Mouse (Mus musculus) lung, embryonic 16.5 days (tissue): ENCODE data around the gene Gpr55. TPM values are rescaled to one million over a fixed set of nuclear protein-coding genes. Genes with fewer than 3 reads are reported as not detected.
"Not testable (repeated sequence)": the region's sequence is repeated elsewhere in the genome, so short reads cannot be mapped to it uniquely, and the experiment has no call there.

Experiments
- ATAC-seq: fragments of 200-750 bp; cut with Nextera tagmentation; 2 replicates; pipeline ENCODE4 v1.8.0; 2017; ENCODE audit warnings: low read depth, mild to moderate bottlenecking, moderate library complexity
- H3K27ac ChIP-seq: fragments of 300-500 bp; sonication (generic); 2 replicates; pipeline ENCODE4 v1.5.1; 2014; ENCODE audit warnings: mild to moderate bottlenecking, control low read depth, low read length
- H3K27me3 ChIP-seq: fragments of 300-500 bp; sonication (generic); 2 replicates; pipeline ENCODE4 v1.6.1; 2014; ENCODE audit warnings: low read depth, low read length, mixed read lengths; ENCODE audit not compliant: control insufficient read depth, insufficient read depth
- H3K36me3 ChIP-seq: fragments of 300-500 bp; sonication (generic); 2 replicates; pipeline ENCODE4 v1.6.1; 2014; ENCODE audit warnings: low read length; ENCODE audit not compliant: control insufficient read depth, insufficient read depth
- H3K4me1 ChIP-seq: fragments of 300-500 bp; sonication (generic); replicated peaks from 2 replicates; pipeline ENCODE4 v1.6.1; 2014; ENCODE audit warnings: low read length, mixed read lengths; ENCODE audit not compliant: control insufficient read depth, insufficient read depth
- H3K4me2 ChIP-seq: fragments of 300-500 bp; sonication (generic); 2 replicates; pipeline ENCODE4 v1.6.1; 2014; ENCODE audit warnings: low read depth, low read length, control low read depth
- H3K4me3 ChIP-seq: fragments of 300-500 bp; sonication (generic); 2 replicates; pipeline ENCODE4 v1.5.1; 2014; ENCODE audit warnings: mild to moderate bottlenecking, low read length, control low read depth
- H3K9ac ChIP-seq: fragments of 300-500 bp; sonication (generic); 2 replicates; pipeline ENCODE4 v1.6.1; 2014; ENCODE audit warnings: low read length, control low read depth
- H3K9me3 ChIP-seq: fragments of 300-500 bp; sonication (generic); 2 replicates; pipeline ENCODE4 v1.6.1; 2016; ENCODE audit warnings: low read length; ENCODE audit not compliant: control insufficient read depth
- WGBS: fragments of 180-500 bp; shearing (Covaris S2); extraction: QIAGEN DNeasy Blood & Tissue Kit; methylation state at CpG from one replicate; pipeline ENCODE4 v1.1.7; 2014; 5-methylcytosine and 5-hydroxymethylcytosine counted together
- polyA plus RNA-seq: library from polyadenylated mRNA; unstranded; fragments of >200 nt; fragmentation: Nextera tagmentation; extraction: Ambion mirVana; gene quantifications from 2 replicates; pipeline ENCODE4 v1.2.1, GENCODE M21; 2015

The Gpr55 gene
- polyA plus RNA-seq, 1 experiment from 2014 or later: not detected

GRCm38 (mm10) chr1:85988882-85989281, 28.1 kb upstream of the Gpr55 start:
- not testable (repeated sequence) for H3K27me3 ChIP-seq, H3K9ac ChIP-seq, H3K36me3 ChIP-seq, ATAC-seq, H3K9me3 ChIP-seq, H3K4me2 ChIP-seq, H3K4me3 ChIP-seq, H3K27ac ChIP-seq, H3K4me1 ChIP-seq
- WGBS: 82% methylated on average over 4 of the region's 4 CpGs

- 62% methylated on average over 4 of the region's 4 CpGs for WGBS
- no peak for ATAC-seq
- H3K27ac ChIP-seq: no peak overlapping the region
- no peak overlapping the region for H3K4me2 ChIP-seq
- H3K27me3 ChIP-seq: no peaks in the 10 kb centered on the region
- no peak overlapping the region for H3K9ac ChIP-seq
- no peaks in the 10 kb centered on the region for H3K36me3 ChIP-seq
- no peaks in the 10 kb centered on the region for H3K4me1 ChIP-seq
- no peaks in the 10 kb centered on the region for H3K9me3 ChIP-seq
- no peak overlapping the region for H3K4me3 ChIP-seq
These were observed 27.5 kb upstream of the Gpr55 start for GRCm38 (mm10) chr1:85988351-85988750.

- Histone ChIP-seq H3K4me3 (no peak overlapping the region), H3K4me1 (no peaks in the 10 kb centered on the region), H3K9me3 (no peaks in the 10 kb centered on the region), H3K36me3 (no peaks in the 10 kb centered on the region), H3K4me2 (no peak overlapping the region), H3K27me3 (no peaks in the 10 kb centered on the region), H3K9ac (no peak overlapping the region), H3K27ac (no peak overlapping the region)
- WGBS: 64% methylated on average over 3 of the region's 3 CpGs
- ATAC-seq: no peak
These were observed 25.0 kb upstream of the Gpr55 start for GRCm38 (mm10) chr1:85985784-85986183.

- H3K4me1 ChIP-seq: no peaks in the 10 kb centered on the region
- H3K9me3 ChIP-seq: no peaks in the 10 kb centered on the region
- H3K4me2 ChIP-seq: no peak overlapping the region
- H3K36me3 ChIP-seq: no peaks in the 10 kb centered on the region
- no peak for ATAC-seq
- no peak overlapping the region for H3K27ac ChIP-seq
- no peak overlapping the region for H3K4me3 ChIP-seq
- WGBS: 49% methylated on average over 7 of the region's 7 CpGs
- H3K27me3 ChIP-seq: no peaks in the 10 kb centered on the region
- no peak overlapping the region for H3K9ac ChIP-seq
These were observed 21.0 kb upstream of the Gpr55 start for GRCm38 (mm10) chr1:85981738-85982357.

- no peak for ATAC-seq
- Histone ChIP-seq H3K4me3 (no peak overlapping the region), H3K9ac (no peak overlapping the region), H3K9me3 (no peaks in the 10 kb centered on the region), H3K27ac (no peak overlapping the region), H3K4me1 (no peaks in the 10 kb centered on the region), H3K4me2 (no peak overlapping the region), H3K36me3 (no peaks in the 10 kb centered on the region), H3K27me3 (no peaks in the 10 kb centered on the region)
- WGBS: 50% methylated on average over 3 of the region's 3 CpGs
These were observed 16.9 kb upstream of the Gpr55 start for GRCm38 (mm10) chr1:85977709-85978108.

- no peak for ATAC-seq
- H3K9ac ChIP-seq: no peak overlapping the region
- no peak overlapping the region for H3K4me2 ChIP-seq
- no peaks in the 10 kb centered on the region for H3K9me3 ChIP-seq
- no peaks in the 10 kb centered on the region for H3K27me3 ChIP-seq
- no peak overlapping the region for H3K4me3 ChIP-seq
- WGBS: 72% methylated on average over 2 of the region's 2 CpGs
- H3K36me3 ChIP-seq: no peaks in the 10 kb centered on the region
- no peaks in the 10 kb centered on the region for H3K4me1 ChIP-seq
- no peak overlapping the region for H3K27ac ChIP-seq
These were observed 12.7 kb upstream of the Gpr55 start for GRCm38 (mm10) chr1:85973468-85973877.

- no peaks in the 10 kb centered on the region for H3K4me1 ChIP-seq
- H3K4me2 ChIP-seq: no peak overlapping the region
- no peak overlapping the region for H3K4me3 ChIP-seq
- no peaks in the 10 kb centered on the region for H3K36me3 ChIP-seq
- H3K9ac ChIP-seq: no peak overlapping the region
- no peak overlapping the region for H3K27ac ChIP-seq
- no peaks in the 10 kb centered on the region for H3K9me3 ChIP-seq
- 56% methylated on average over 3 of the region's 3 CpGs for WGBS
- H3K27me3 ChIP-seq: no peaks in the 10 kb centered on the region
- no peak for ATAC-seq
These were observed 11.5 kb upstream of the Gpr55 start for GRCm38 (mm10) chr1:85972341-85972740.

- WGBS: 84% methylated on average over 3 of the region's 3 CpGs
These were observed 10.3 kb upstream of the Gpr55 start for GRCm38 (mm10) chr1:85971070-85971469.

GRCm38 (mm10) chr1:85969519-85969918, 8.7 kb upstream of the Gpr55 start:
- 56% methylated on average over 1 of the region's 1 CpGs for WGBS
- Histone ChIP-seq H3K36me3 (no peaks in the 10 kb centered on the region), H3K27me3 (no peaks in the 10 kb centered on the region), H3K9ac (no peak overlapping the region), H3K27ac (no peak overlapping the region), H3K9me3 (no peaks in the 10 kb centered on the region), H3K4me3 (no peak overlapping the region), H3K4me1 (no peaks in the 10 kb centered on the region), H3K4me2 (no peak overlapping the region)
- 0 out of 2 replicates have a peak, but pooled peaks have one; percentile 26 for ATAC-seq

More at GRCm38 (mm10) chr1:85971070-85971469, 10.3 kb upstream of the Gpr55 start:
- no peak overlapping the region for H3K4me2 ChIP-seq
- no peak overlapping the region for H3K4me3 ChIP-seq
- no peaks in the 10 kb centered on the region for H3K9me3 ChIP-seq
- no peaks in the 10 kb centered on the region for H3K36me3 ChIP-seq
- no peaks in the 10 kb centered on the region for H3K27me3 ChIP-seq
- no peak overlapping the region for H3K9ac ChIP-seq
- ATAC-seq: no peak
- no peak overlapping the region for H3K27ac ChIP-seq
- H3K4me1 ChIP-seq: no peaks in the 10 kb centered on the region

GRCm38 (mm10) chr1:85969081-85969480, 8.3 kb upstream of the Gpr55 start:
- Histone ChIP-seq H3K4me1 (no peaks in the 10 kb centered on the region), H3K9ac (no peak overlapping the region), H3K4me3 (no peak overlapping the region), H3K36me3 (no peaks in the 10 kb centered on the region), H3K27me3 (no peaks in the 10 kb centered on the region), H3K4me2 (no peak overlapping the region), H3K9me3 (no peaks in the 10 kb centered on the region), H3K27ac (no peak overlapping the region)
- WGBS: 59% methylated on average over 1 of the region's 1 CpGs
- ATAC-seq: no peak
